Mouse (Mus musculus): ENCODE measurements around the gene Serpina3a. TPM values are rescaled to one million over a fixed set of nuclear protein-coding genes. Genes with fewer than 3 reads are reported as not detected.
A peak's percentile ranks its signal among the peaks of the same experiment; 100 is the strongest.
"Not testable (repeated sequence)": the region's sequence is repeated elsewhere in the genome, so short reads cannot be mapped to it uniquely, and the experiment has no call there.

Gene Serpina3a
- total RNA-seq (2015) = not detected in 2 replicates
- total RNA-seq (2017) = not detected in 2 replicates

DNA sequence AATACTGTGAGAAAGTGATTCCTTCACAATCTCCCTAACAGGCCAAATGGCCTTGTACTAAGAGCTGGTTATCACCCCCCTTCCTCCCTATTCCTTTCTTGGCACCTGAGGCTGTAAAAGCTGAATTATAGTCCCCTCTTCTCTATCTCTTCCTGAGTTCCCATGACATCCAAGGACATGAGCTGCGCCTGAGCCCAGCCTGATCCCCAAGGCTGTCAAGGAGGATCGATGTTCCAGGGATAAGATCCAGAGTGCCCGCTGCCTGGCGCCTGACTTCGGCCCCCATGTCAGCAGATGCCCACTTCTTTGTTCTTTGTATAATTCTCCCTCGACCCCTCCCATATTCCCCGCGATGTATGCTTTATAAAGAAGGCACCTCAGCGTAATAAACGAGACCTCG, at the start of gene Serpina3a:
Gene Serpina3a (plus strand): TSS at position 392 of the 400 bp plus-strand sequence.
- not testable (repeated sequence) for ATAC-seq (replicated peaks; ENCODE audit: poor library complexity)

GRCm38 (mm10) chr12:104064532-104064931, 48.0 kb upstream of the Serpina3a start:
- no peak for ATAC-seq (replicated peaks; ENCODE audit: poor library complexity)

DNA sequence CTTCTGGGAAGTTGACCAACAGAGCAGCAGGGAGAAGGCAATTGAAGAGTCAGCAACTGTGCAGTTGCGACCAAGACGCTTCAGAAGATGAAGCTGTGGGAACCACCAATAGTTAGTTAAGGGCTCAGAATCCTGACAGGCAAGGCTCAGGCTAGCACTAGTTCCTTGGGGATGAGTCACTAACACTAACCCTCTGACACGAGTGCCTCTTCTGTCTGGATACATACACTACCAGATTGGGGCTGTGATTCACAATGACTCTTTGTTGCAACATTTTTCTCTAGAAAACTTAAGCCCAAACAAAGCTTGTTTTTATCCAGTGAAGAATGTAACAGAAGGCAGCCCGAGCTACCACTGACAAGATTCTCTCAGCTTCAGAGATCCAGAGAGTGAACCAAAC, 47.5 kb upstream of the Serpina3a start:
- no peak for ATAC-seq (replicated peaks; ENCODE audit: poor library complexity)

GRCm38 (mm10) chr12:104066241-104066640, 46.3 kb upstream of the Serpina3a start:
- ATAC-seq (replicated peaks; ENCODE audit: poor library complexity) = peak; percentile 65

DNA sequence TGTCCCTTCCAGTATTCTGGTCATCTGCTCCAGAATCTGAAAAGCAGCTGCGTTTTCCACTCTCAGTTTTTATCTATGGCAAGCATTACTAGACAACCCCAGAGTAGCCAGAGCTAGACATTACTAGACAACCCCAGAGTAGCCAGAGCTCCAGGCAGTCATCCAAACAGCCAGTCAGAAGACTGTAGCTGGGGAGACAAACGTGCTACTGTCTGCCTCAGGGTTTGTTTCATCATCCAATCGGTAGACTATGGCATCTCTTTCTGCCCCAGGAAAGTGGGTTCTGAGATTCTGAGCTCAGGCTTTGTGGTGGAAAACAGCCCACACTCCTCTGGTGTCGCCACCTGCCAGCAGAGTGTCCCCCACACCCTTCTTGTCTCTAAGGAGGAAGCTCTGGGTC, 45.0 kb upstream of the Serpina3a start:
- ATAC-seq (replicated peaks; ENCODE audit: poor library complexity) = peak; percentile 74

- ATAC-seq (replicated peaks; ENCODE audit: poor library complexity) = peak; percentile 70
These were observed 42.9 kb upstream of the Serpina3a start for GRCm38 (mm10) chr12:104069620-104070019.

GRCm38 (mm10) chr12:104071708-104072107, 40.8 kb upstream of the Serpina3a start:
- ATAC-seq (replicated peaks; ENCODE audit: poor library complexity) = no peak

DNA sequence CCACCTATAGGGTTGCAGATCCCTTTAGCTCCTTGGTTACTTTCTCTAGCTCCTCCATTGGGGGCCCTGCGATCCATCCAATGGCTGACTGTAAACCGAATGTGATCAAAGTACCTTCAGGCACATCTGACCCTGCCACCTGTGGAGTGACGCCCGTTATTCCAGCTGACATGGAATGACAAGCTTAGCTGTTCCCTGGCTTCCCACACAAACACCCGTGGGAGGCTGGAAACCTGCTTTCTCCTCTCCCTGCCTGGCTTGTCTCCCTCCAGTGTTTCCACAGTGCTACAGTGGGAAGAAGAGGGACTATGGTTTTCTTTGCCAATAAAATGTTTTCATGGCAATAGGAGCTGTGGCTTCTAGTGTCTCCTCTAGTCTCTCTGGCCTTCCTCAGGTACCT, 40.2 kb upstream of the Serpina3a start:
- no peak for ATAC-seq (replicated peaks; ENCODE audit: poor library complexity)

GRCm38 (mm10) chr12:104090119-104090518, 22.4 kb upstream of the Serpina3a start:
- ATAC-seq (replicated peaks; ENCODE audit: poor library complexity) = no peak

DNA sequence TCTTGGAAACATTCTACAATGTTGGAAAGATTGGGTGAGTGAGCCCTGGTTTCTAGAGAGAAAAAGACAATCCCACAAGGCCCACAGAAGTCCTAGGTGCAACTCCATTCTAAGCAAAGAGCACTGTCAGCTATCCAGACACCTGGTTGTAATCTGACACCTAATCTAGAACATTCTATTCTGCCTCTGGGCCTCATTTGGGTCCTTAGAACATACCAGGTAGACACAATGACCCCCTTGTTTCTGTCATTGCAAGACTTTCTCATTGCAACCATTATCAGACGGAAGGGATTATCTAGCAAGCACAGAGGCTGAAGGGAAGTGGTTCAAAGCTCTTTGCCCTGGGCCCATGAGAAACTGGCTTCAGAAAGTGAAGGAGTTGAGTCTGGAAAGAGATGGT, 21.2 kb upstream of the Serpina3a start:
- ATAC-seq (replicated peaks; ENCODE audit: poor library complexity) = no peak

DNA sequence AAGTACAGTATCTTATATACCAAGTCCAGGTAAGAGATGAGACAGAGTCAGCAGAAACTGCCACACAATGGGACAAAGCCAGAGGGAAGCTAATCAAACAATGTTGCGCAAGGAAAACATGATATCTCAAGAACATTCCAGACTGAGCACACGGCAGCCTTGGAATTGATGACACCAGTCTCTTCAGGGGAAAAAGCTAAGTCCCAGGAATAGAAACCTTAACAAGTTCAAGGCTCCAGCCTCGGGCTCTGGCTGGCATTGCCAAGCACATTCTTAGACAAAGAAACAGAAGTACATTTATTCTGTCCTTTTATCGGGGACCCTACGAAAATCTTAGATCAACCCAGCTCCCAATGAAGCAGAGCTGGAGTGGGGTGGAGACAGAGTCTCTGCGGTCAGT, 11.8 kb upstream of the Serpina3a start, which contains the start of gene Serpina5:
Gene Serpina5 (plus strand): TSS at position 346 of the 400 bp plus-strand sequence.
- ATAC-seq (replicated peaks; ENCODE audit: poor library complexity) = no peak

DNA sequence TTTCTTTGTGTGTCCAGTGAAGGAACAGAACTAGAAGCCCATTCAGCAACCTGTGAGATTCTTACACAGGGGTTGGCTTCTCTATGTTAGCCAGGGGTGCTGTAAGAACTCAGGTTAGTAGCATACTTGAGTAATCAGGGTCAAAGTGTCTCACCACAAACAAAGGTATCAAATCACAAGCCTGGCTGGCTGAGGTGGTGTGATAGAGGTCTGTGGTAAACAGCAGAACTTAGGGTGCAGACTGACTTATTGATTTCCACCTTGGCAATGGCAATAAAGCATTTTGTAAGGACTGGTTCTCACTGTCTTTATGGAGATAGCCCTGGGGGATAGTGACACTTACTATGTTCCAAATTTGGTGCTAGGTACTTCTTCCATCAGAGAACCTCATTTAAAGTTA, 6.7 kb upstream of the Serpina3a start:
- ATAC-seq (replicated peaks; ENCODE audit: poor library complexity) = no peak

DNA sequence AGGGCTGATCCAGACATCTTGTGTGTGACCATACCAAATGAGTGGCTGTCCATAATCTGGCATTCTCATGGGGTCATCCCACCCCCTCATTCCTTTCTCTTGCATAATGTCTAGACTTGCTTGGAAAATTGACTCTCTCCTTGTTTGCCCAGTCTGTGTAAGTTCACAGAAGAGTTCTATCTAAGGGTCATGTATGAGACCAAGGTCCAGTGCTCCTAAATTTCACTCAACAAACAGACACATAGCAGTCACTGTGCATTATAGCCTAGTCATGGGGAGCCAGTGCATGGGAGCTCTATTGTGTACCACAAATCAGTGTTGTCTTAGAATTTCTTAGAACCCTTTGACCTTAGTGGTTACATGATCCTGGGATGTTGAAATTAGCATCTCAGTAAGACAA, 5.6 kb upstream of the Serpina3a start:
- ATAC-seq (replicated peaks; ENCODE audit: poor library complexity) = no peak

DNA sequence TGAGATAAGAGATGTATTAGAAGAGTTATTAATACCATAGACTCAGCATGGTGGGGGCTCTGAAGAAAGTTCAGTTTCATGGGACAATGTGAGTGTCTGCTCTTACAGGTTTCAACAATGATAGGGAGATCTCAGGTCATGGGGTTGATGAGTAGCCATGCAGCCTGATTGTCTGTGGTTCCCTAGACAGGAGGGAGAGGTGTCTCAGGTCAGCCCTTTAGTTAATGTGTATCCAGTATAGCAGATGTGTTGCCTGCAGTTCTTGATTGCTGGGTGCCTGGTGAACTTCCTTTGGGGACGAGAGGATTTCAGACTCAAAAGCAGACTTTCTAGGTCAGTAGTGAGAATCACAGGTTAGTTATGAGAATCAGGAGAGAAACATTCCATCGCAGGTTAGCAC, 4.0 kb upstream of the Serpina3a start:
- ATAC-seq (replicated peaks; ENCODE audit: poor library complexity) = no peak

DNA sequence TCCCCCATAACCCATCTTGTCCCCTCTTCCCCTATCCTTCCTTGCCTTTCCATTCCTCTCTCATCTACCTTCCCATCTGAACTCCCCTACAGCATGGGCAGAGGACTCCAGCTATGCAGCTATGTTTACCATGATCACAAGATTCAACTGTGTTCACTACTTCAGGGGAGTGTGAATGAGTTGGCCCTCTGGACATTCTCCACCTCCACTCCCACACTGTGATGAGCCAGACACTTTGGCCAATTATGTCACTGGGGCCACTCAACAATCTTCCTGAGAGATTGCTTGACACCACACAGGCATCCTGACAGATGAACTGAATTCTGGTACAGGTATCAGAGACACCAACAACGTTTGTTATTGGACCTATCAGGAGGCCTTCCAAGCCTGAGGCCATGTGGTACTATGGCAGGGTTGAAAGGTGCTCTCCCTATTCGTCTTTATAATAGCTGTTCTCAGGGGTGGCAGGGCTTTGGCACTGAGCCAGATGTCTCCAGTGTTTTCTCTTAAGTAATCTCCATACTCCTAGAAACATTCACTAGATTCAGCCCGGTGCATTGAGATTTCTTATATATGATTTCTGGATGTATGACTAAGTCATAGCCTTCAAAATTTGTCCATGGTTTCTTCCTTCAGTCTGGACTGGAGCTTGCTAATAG, 2.5 kb downstream of the Serpina3a start:
- no peak for ATAC-seq (replicated peaks; ENCODE audit: poor library complexity)

GRCm38 (mm10) chr12:104123097-104123496, 10.6 kb downstream of the Serpina3a start:
- peak; percentile 58 for ATAC-seq (replicated peaks; ENCODE audit: poor library complexity)

DNA sequence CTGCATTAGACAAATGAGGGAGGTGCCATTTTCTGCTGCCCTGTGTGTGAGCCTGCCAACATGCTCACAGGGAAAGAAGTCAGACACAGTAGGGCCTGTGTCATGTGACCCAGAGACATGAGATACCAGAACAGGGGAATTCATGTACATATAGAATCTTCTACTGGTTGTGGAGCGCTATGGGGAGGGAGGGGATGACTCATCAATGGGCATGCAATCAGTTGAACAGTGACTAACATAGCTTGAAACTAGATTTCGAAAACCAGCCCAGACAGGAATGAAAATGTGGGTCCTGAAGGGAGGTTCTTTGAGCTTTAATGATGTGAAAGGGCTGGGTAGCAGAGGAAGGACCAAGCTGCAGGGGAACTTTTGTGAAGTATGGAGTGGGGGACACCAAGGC, 11.5 kb downstream of the Serpina3a start:
- ATAC-seq (replicated peaks; ENCODE audit: poor library complexity) = peak; percentile 50

GRCm38 (mm10) chr12:104125021-104125560, 12.6 kb downstream of the Serpina3a start:
- no peak for ATAC-seq (replicated peaks; ENCODE audit: poor library complexity)

DNA sequence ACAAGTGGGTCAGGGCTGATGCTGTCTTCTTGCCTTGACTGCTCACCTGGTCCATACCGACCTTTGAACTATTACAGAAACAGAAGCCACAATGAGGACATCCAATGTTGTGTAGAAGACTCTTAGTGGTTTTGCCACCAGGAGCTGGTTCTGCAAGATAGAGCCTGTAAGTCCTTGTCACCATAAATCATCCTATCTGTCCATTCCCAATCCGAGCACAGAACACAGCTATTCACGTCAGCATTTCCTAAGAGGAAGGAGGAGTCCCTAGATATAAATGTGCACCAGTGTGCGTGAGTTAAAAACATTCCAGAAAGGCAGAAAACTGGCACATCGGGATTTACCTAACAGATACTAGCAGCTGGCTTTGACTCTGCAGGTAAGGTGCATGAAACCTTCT, 15.2 kb downstream of the Serpina3a start, which contains the start of gene Serpina3b:
Gene Serpina3b (plus strand): TSS at position 301 of the 400 bp plus-strand sequence.
- no peak for ATAC-seq (replicated peaks; ENCODE audit: poor library complexity)

- ATAC-seq (replicated peaks; ENCODE audit: poor library complexity) = peak; percentile 93
These were observed 18.5 kb downstream of the Serpina3a start for GRCm38 (mm10) chr12:104131041-104131440.

DNA sequence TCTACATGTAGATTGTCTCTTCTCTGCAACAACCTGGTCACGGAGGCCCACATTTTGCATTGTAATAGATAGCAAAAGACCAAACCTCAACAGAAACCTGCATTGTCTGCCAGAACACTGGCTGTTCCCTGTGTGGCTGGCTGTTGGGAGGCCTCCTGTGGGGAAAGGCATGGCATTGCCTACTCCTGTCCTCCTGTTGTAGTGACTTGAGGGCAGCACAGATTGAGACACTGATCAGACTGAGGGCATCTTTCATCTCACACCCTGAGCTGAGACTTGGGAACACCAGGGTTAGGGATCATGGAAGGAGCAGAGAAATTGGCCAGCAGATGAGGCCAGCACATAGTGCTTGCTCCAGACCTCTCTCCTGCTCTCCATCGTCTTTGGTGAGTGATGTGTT, 25.7 kb downstream of the Serpina3a start:
- no peak for ATAC-seq (replicated peaks; ENCODE audit: poor library complexity)

DNA sequence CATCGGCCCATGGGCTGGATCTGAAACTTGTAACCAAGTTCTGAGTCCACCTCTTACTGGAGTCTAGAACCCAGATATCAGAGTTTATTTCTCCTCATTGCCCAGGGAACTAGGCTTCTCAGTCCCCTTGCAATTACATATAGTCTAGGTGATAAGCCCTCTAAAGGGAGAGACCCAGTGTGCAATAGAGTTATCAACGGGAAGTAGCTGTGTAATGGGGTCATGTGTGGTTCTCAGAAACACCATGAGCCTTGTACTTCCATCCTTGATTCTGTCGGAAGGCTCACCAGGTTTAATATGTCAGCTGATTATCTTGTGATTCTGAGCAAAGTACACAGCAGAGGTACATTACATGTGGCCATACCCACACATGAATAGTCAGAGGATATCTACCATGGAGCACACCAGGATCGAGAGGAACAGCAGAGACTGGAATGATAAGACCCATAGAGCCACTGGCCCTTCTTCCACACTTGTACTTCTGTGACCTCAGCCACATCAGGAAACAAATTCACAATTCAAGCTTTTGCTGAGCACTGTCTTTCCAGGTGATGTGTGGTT, 28.1 kb downstream of the Serpina3a start:
- ATAC-seq (replicated peaks; ENCODE audit: poor library complexity) = no peak
